Mouse (Mus musculus) kidney, adult 2 months (tissue): ENCODE results near the gene Uimc1. TPM values are rescaled to one million over a fixed set of nuclear protein-coding genes. Genes with fewer than 3 reads are reported as not detected.

Experiments used
- DNase-seq: peaks from one replicate; pipeline ENCODE4 v3.0.0; 2021
- H3K27ac ChIP-seq: fragments of 200-500 bp; 2 replicates; pipeline ENCODE4 v1.5.1; 2012; ENCODE audit warnings: low read depth, low read length, control low read depth, inconsistent platforms; ENCODE audit not compliant: insufficient read depth
- H3K27me3 ChIP-seq: fragments of 200-500 bp; replicated peaks from 2 replicates; pipeline ENCODE4 v1.6.1; 2012; ENCODE audit warnings: mild to moderate bottlenecking, moderate library complexity, low read length, inconsistent platforms; ENCODE audit not compliant: control insufficient read depth, insufficient read depth
- H3K36me3 ChIP-seq: fragments of 200-500 bp; 2 replicates; pipeline ENCODE4 v1.6.1; 2012; ENCODE audit warnings: mild to moderate bottlenecking, moderate library complexity, low read length, inconsistent platforms; ENCODE audit not compliant: control insufficient read depth, insufficient read depth
- H3K4me1 ChIP-seq: fragments of 200-500 bp; 2 replicates; pipeline ENCODE4 v1.6.1; 2011; ENCODE audit warnings: low read length; ENCODE audit not compliant: control insufficient read depth, insufficient read depth
- H3K4me3 ChIP-seq: fragments of 200-500 bp; 2 replicates; pipeline ENCODE4 v1.5.1; 2011; ENCODE audit warnings: mild to moderate bottlenecking, low read depth, low read length, control low read depth; ENCODE audit not compliant: insufficient read depth
- CTCF ChIP-seq: fragments of 200-500 bp; conservative IDR thresholded peaks from 2 replicates; pipeline ENCODE4 v1.5.1; 2011; ENCODE audit warnings: low read depth, mild to moderate bottlenecking, control low read depth, low read length, moderate library complexity, mixed read lengths; ENCODE audit not compliant: insufficient read depth, insufficient read length
- POLR2A ChIP-seq: fragments of 200-500 bp; IDR thresholded peaks from one replicate; pipeline ENCODE4 v1.6.1; 2011; ENCODE audit warnings: low read depth, low read length, control low read depth
- WGBS: fragments of 180-500 bp; shearing (Covaris S2); methylation state at CpG from one replicate; pipeline ENCODE4 v1.1.7; 2018; 5-methylcytosine and 5-hydroxymethylcytosine counted together
- polyA plus RNA-seq: library from polyadenylated mRNA; depleted of rRNA; stranded (reverse); fragments of >200 nt; gene quantifications from 2 replicates; pipeline ENCODE4 v1.2.3, GENCODE M21; 2012

The Uimc1 gene
- polyA plus RNA-seq, 1 experiment, result 6.5 TPM

GRCm38 (mm10) chr13:55011981-55012478 is 88.1 kb downstream of the Uimc1 start:
- no peak for DNase-seq
- Histone ChIP-seq H3K4me3 (no peak overlapping the region), H3K27me3 (no peaks in the 10 kb centered on the region), H3K27ac (no peak overlapping the region), H3K36me3 (no peaks in the 10 kb centered on the region), H3K4me1 (no peaks in the 10 kb centered on the region)
- 9% methylated on average over 14 of the region's 14 CpGs for WGBS
- TF ChIP-seq CTCF (peak; percentile 23; the same call in 1 of the 2 replicates), POLR2A (no peak)

GRCm38 (mm10) chr13:55011103-55011502 is 89.0 kb downstream of the Uimc1 start:
- DNase-seq, result no peak
- 87% methylated on average over 15 of the region's 15 CpGs for WGBS
- Histone ChIP-seq H3K27ac (no peak overlapping the region), H3K36me3 (no peaks in the 10 kb centered on the region), H3K4me1 (no peaks in the 10 kb centered on the region), H3K27me3 (no peaks in the 10 kb centered on the region), H3K4me3 (no peak overlapping the region)
- no peak for TF ChIP-seq CTCF
- TF ChIP-seq POLR2A, result no peak

- TF ChIP-seq POLR2A, result no peak
- no peak for TF ChIP-seq CTCF
- 73% methylated on average over 6 of the region's 6 CpGs for WGBS
- H3K4me1 ChIP-seq, result no peaks in the 10 kb centered on the region
Observed at GRCm38 (mm10) chr13:55008589-55008988, 91.5 kb downstream of the Uimc1 start.

GRCm38 (mm10) chr13:55006415-55006742 is 93.7 kb downstream of the Uimc1 start:
- no peak overlapping the region for H3K27ac ChIP-seq
- 56% methylated on average over 7 of the region's 7 CpGs for WGBS
- DNase-seq, result no peak
- H3K4me3 ChIP-seq, result no peak overlapping the region
- TF ChIP-seq POLR2A, result no peak
- TF ChIP-seq CTCF, result no peak
- H3K36me3 ChIP-seq, result no peaks in the 10 kb centered on the region
- H3K27me3 ChIP-seq, result no peaks in the 10 kb centered on the region
- H3K4me1 ChIP-seq, result no peaks in the 10 kb centered on the region

More at GRCm38 (mm10) chr13:55008589-55008988, 91.5 kb downstream of the Uimc1 start:
- Histone ChIP-seq H3K27me3 (no peaks in the 10 kb centered on the region), H3K4me3 (no peak overlapping the region), H3K36me3 (no peaks in the 10 kb centered on the region), H3K27ac (no peak overlapping the region)
- DNase-seq, result no peak

GRCm38 (mm10) chr13:55005691-55006414 is 94.2 kb downstream of the Uimc1 start:
- Histone ChIP-seq H3K27ac (no peak overlapping the region), H3K36me3 (no peaks in the 10 kb centered on the region), H3K27me3 (no peaks in the 10 kb centered on the region), H3K4me1 (no peaks in the 10 kb centered on the region), H3K4me3 (no peak overlapping the region)
- DNase-seq, result no peak
- TF ChIP-seq CTCF (no peak), POLR2A (no peak)
- WGBS, result 54% methylated on average over 31 of the region's 31 CpGs

GRCm38 (mm10) chr13:55004646-55005045 is 95.5 kb downstream of the Uimc1 start:
- Histone ChIP-seq H3K27me3 (no peaks in the 10 kb centered on the region), H3K4me1 (no peaks in the 10 kb centered on the region), H3K4me3 (no peak overlapping the region), H3K36me3 (no peaks in the 10 kb centered on the region), H3K27ac (no peak overlapping the region)
- TF ChIP-seq CTCF (no peak), POLR2A (no peak)
- 44% methylated on average over 11 of the region's 11 CpGs for WGBS
- no peak for DNase-seq

GRCm38 (mm10) chr13:55002090-55002489 is 98.0 kb downstream of the Uimc1 start:
- Histone ChIP-seq H3K27me3 (no peaks in the 10 kb centered on the region), H3K36me3 (no peaks in the 10 kb centered on the region), H3K4me3 (no peak overlapping the region), H3K27ac (no peak overlapping the region), H3K4me1 (no peaks in the 10 kb centered on the region)
- no peak for DNase-seq
- TF ChIP-seq CTCF (no peak), POLR2A (no peak)
- WGBS, result 66% methylated on average over 10 of the region's 10 CpGs

- no peaks in the 10 kb centered on the region for H3K4me1 ChIP-seq
- H3K36me3 ChIP-seq, result no peaks in the 10 kb centered on the region
- H3K4me3 ChIP-seq, result no peak overlapping the region
- WGBS, result 72% methylated on average over 10 of the region's 10 CpGs
- no peaks in the 10 kb centered on the region for H3K27me3 ChIP-seq
- DNase-seq, result no peak
- H3K27ac ChIP-seq, result no peak overlapping the region
- TF ChIP-seq POLR2A, result no peak
- TF ChIP-seq CTCF, result no peak
Observed at GRCm38 (mm10) chr13:55000433-55000832, 99.7 kb downstream of the Uimc1 start.
